Mouse (Mus musculus): ENCODE data around the gene Pofut2. TPM values are rescaled to one million over a fixed set of nuclear protein-coding genes. Genes with fewer than 3 reads are reported as not detected.

Gene Pofut2
- polyA plus RNA-seq, 1 experiment from 2014 or later: 40.7 TPM

DNA sequence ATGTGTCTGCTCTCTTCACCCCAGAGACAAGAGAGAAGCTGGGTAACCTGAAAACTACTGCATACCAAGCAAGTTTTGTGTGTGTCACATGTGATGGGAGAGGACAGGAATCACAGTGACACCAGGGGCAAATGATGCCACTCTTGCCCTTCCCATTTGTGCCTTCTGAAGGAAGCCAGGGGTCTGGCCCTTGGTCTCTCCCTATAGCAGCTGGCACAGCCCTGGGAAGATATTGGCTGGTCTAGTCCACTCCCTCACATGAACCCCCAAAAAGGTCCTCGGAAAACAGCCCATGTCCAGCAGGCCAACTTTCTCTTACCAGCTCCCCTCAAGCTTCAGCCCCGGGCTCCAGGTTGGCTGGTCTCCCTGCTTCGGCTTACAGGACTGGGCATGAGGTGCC is 45.3 kb downstream of the Pofut2 start:
- H3K4me1 ChIP-seq: peaks cover 23% of the 10 kb centered on the region
- H3K36me3 ChIP-seq: no peaks in the 10 kb centered on the region
- H3K27ac ChIP-seq: no peak overlapping the region
- 65% methylated on average over 3 of the region's 3 CpGs for WGBS (ENCODE audit: insufficient replicate concordance)
- H3K9ac ChIP-seq: no peak overlapping the region
- no peaks in the 10 kb centered on the region for H3K27me3 ChIP-seq (replicated peaks)
- H3K4me3 ChIP-seq: no peak overlapping the region
- no peak for ATAC-seq
- H3K4me2 ChIP-seq: no peak overlapping the region
- H3K9me3 ChIP-seq (replicated peaks): no peaks in the 10 kb centered on the region

DNA sequence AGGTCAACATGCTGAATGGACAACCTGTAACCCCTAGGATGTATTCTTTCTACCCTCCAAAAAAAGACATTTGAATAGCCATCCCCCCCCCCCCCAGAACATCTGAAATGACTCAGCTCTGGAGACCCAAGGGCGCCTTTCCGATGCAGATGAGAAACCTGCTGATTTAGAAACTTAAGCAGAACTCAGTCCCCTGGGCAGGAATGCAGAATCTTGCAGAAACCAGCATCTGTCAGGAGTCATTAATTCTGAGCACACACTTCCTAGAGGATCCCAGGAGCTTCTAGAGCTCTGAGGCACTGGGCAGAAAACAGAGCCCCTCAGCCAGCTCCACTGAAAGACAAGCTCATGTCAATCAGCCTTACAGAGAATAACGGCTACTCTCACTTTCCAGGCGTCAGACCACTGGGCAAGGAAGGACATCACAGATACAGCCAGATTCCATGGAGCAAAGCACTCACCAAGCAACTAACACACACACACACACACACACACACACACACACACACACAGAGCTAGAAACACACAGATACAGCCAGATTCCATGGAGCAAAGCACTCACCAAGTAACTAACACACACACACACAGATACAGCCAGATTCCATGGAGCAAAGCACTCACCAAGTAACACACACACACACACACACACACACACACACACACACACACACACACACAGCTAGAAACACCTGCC is 46.0 kb downstream of the Pofut2 start:
- Histone ChIP-seq H3K4me3 (no peak overlapping the region), H3K9me3 (replicated peaks) (no peaks in the 10 kb centered on the region), H3K4me1 (peaks cover 17% of the 10 kb centered on the region), H3K27ac (no peak overlapping the region), H3K4me2 (no peak overlapping the region), H3K9ac (no peak overlapping the region), H3K36me3 (no peaks in the 10 kb centered on the region), H3K27me3 (replicated peaks) (no peaks in the 10 kb centered on the region)
- no peak for ATAC-seq
- WGBS (ENCODE audit: insufficient replicate concordance): 61% methylated on average over 4 of the region's 4 CpGs

DNA sequence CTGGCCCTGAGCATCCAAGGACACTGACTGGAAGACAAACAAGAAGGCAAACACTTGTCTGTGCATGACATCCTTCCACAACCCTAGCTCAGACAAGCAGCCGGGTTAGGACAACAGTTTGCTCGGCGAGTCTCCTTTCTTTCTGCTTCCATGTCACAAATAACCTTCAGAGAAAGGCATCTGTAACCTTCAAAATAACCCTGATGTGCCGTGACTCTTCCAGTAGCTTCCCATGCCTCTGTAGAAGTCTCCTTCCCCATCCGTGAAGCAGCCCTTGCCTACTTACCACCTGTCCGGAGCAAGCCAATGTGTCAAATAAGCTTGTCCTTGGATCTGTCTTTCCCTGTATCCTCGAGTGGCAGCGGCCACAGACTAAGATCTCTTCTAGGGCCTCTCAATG is 46.7 kb downstream of the Pofut2 start:
- H3K9ac ChIP-seq: no peak overlapping the region
- no peak for ATAC-seq
- WGBS (ENCODE audit: insufficient replicate concordance): 67% methylated on average over 8 of the region's 8 CpGs
- no peaks in the 10 kb centered on the region for H3K9me3 ChIP-seq (replicated peaks)
- H3K27ac ChIP-seq: no peak overlapping the region
- H3K4me1 ChIP-seq: peaks cover 9% of the 10 kb centered on the region
- no peak overlapping the region for H3K4me2 ChIP-seq
- no peaks in the 10 kb centered on the region for H3K27me3 ChIP-seq (replicated peaks)
- H3K4me3 ChIP-seq: no peak overlapping the region
- H3K36me3 ChIP-seq: no peaks in the 10 kb centered on the region

DNA sequence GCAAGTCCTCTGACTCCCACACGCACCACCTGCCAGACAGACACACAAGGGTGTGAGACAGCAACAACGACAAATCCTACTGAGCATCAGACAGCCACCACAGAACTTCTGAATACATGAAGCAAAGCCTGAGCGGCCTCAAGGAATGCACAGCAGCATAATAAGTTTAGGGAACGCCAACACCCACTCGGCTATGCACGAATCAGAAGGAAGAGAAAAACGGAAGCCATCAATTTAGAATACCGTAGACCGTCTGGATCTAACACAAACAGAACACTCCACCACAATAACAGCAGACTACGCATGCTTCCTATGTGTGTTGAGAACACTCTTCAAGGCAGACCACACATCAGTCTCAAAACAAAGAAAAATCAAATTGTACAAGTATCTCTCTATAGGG is 50.0 kb downstream of the Pofut2 start:
- Histone ChIP-seq H3K4me3 (no peak overlapping the region), H3K27ac (no peak overlapping the region), H3K9me3 (replicated peaks) (no peaks in the 10 kb centered on the region), H3K9ac (no peak overlapping the region), H3K4me2 (no peak overlapping the region), H3K36me3 (no peaks in the 10 kb centered on the region), H3K4me1 (no peaks in the 10 kb centered on the region), H3K27me3 (replicated peaks) (no peaks in the 10 kb centered on the region)
- ATAC-seq: no peak
- 78% methylated on average over 10 of the region's 10 CpGs for WGBS (ENCODE audit: insufficient replicate concordance)

DNA sequence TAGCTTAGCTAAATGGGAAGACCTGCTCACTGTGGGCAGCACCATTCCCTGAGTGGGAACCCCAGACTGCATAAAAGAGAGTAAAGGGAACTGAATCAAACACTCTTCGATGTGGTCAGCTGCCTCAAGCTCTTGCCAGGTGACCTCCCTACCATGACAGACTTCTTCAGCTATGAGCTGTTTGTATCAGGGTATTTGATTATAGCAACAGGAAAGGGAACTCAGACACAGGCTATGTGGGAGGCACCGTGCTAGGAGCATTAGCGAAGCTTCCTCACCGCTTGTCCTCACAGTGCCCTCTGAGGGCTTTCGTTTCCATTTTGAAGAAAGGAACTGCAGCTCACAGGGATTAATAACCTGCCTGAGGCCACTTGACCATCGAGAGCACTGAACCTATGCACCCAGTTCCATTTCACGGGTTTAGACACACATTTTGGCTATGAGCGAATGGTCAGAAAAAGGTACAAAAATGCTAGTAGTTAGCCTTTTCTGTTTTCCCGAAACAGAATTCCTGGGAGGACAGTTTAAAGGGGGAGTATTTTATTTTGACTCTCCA is 55.8 kb downstream of the Pofut2 start:
- Histone ChIP-seq H3K36me3 (no peaks in the 10 kb centered on the region), H3K4me2 (no peak overlapping the region), H3K4me3 (no peak overlapping the region), H3K9me3 (replicated peaks) (no peaks in the 10 kb centered on the region), H3K9ac (no peak overlapping the region), H3K4me1 (no peaks in the 10 kb centered on the region), H3K27me3 (replicated peaks) (no peaks in the 10 kb centered on the region; the same call in 1 of the 2 replicates), H3K27ac (no peak overlapping the region)
- 64% methylated on average over 9 of the region's 9 CpGs for WGBS (ENCODE audit: insufficient replicate concordance)
- no peak for ATAC-seq

DNA sequence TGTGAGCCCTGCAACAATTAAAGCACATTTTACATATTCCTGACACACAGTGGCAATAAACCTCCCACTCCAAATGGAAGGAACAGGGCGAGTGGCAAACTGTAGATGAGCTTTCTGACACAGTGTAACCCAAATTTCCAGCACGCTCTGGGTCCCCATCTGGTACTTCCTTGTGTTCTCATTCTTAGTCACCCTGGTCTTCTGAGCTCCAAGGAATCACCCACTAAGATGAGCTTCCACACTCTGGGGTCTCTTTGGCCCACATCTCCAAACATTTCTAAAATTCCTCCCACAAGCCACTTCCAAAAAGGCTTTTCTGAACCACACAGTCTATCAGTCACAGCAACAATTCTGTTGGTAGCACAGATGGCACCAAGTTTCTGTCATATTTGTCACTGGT is 56.7 kb downstream of the Pofut2 start:
- H3K9me3 ChIP-seq (replicated peaks): no peaks in the 10 kb centered on the region
- H3K4me2 ChIP-seq: no peak overlapping the region
- H3K36me3 ChIP-seq: no peaks in the 10 kb centered on the region
- H3K4me1 ChIP-seq: no peaks in the 10 kb centered on the region
- H3K9ac ChIP-seq: no peak overlapping the region
- no peak for ATAC-seq
- no peaks in the 10 kb centered on the region; the same call in 1 of the 2 replicates for H3K27me3 ChIP-seq (replicated peaks)
- H3K27ac ChIP-seq: no peak overlapping the region
- H3K4me3 ChIP-seq: no peak overlapping the region
- 62% methylated on average over 2 of the region's 2 CpGs for WGBS (ENCODE audit: insufficient replicate concordance)

Other genes starting within 250 kb of the Pofut2 start
- gene Slc19a1, start 227.0 kb upstream of the Pofut2 start, polyA plus RNA-seq (2016; fragmentation: Nextera tagmentation; extraction: Ambion mirVana): 41.8 and 44.9 TPM in 2 replicates
- gene Col18a1, start 92.7 kb upstream of the Pofut2 start, polyA plus RNA-seq (2016; fragmentation: Nextera tagmentation; extraction: Ambion mirVana): 38.3 and 42.4 TPM in 2 replicates
- 2.9 and 3.2 TPM in 2 replicates for gene Adarb1, start 159.1 kb downstream of the Pofut2 start, polyA plus RNA-seq (2016; fragmentation: Nextera tagmentation; extraction: Ambion mirVana)